Mouse (Mus musculus): Measurements from ENCODE around the gene Adgrl3. TPM values are rescaled to one million over a fixed set of nuclear protein-coding genes. Genes with fewer than 3 reads are reported as not detected.

Adgrl3 gene
- polyA plus RNA-seq, 1 experiment, result 9.8 TPM

- Histone ChIP-seq H3K79me3 (ENCODE audit: low read depth) (peaks cover 54% of the 10 kb centered on the region), H3K79me2 (ENCODE audit: control insufficient read depth, insufficient read depth) (peaks cover 96% of the 10 kb centered on the region), H3ac (ENCODE audit: control insufficient read depth, insufficient read length, low read depth) (no peak overlapping the region), H3K36me3 (ENCODE audit: control insufficient read depth, insufficient read depth) (no peaks in the 10 kb centered on the region), H3K4me3 (ENCODE audit: insufficient read depth, poor library complexity, severe bottlenecking) (no peak overlapping the region), H3K27me3 (ENCODE audit: control insufficient read depth, insufficient read depth, insufficient read length) (no peaks in the 10 kb centered on the region)
- no peak for TF ChIP-seq MAX (IDR thresholded peaks at IDR 0.05)
- no peak for TF ChIP-seq CEBPB (IDR thresholded peaks at IDR 0.05; ENCODE audit: low read depth)
- TF ChIP-seq MYOG (IDR thresholded peaks at IDR 0.05; ENCODE audit: control insufficient read depth, extremely low read depth, insufficient read length), result no peak
- TF ChIP-seq USF1 (IDR thresholded peaks at IDR 0.05; ENCODE audit: low read depth), result no peak
- TF ChIP-seq MYOD1 (IDR thresholded peaks at IDR 0.05; ENCODE audit: control insufficient read depth, insufficient read length, low read depth), result no peak
- no peak for TF ChIP-seq FOSL1 (IDR thresholded peaks at IDR 0.05; ENCODE audit: insufficient read depth, low read length, poor library complexity, severe bottlenecking)
- TF ChIP-seq CTCF (IDR thresholded peaks at IDR 0.05; ENCODE audit: control insufficient read depth, insufficient read depth, insufficient read length), result no peak
Measured at GRCm38 (mm10) chr5:81043875-81044274, 23.9 kb downstream of the Adgrl3 start.

DNA sequence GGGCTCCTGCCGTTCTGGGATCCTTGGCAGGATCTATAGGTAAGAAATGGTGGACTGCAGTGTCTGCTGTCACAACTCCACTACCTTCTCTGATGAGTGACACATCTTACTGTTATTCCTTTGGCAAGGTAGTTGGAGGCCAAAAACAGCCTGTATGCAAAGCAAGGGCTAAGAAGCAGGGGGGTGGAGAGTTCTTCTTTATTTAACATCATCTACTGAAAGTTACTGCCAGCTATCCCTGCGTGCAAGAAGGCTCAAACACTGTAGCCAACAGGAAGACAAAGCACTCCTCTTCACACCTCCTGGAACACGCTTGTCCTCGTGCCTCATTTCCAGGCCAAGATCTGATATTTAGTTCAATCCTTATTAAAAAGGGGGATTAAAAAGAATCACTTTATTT is 26.2 kb downstream of the Adgrl3 start:
- TF ChIP-seq MYOG (IDR thresholded peaks at IDR 0.05; ENCODE audit: control insufficient read depth, extremely low read depth, insufficient read length), result no peak
- no peak for TF ChIP-seq CEBPB (IDR thresholded peaks at IDR 0.05; ENCODE audit: low read depth)
- no peak for TF ChIP-seq CTCF (IDR thresholded peaks at IDR 0.05; ENCODE audit: control insufficient read depth, insufficient read depth, insufficient read length)
- TF ChIP-seq USF1 (IDR thresholded peaks at IDR 0.05; ENCODE audit: low read depth), result no peak
- TF ChIP-seq MYOD1 (IDR thresholded peaks at IDR 0.05; ENCODE audit: control insufficient read depth, insufficient read length, low read depth), result no peak
- no peak for TF ChIP-seq MAX (IDR thresholded peaks at IDR 0.05)
- TF ChIP-seq FOSL1 (IDR thresholded peaks at IDR 0.05; ENCODE audit: insufficient read depth, low read length, poor library complexity, severe bottlenecking), result no peak
- no peak overlapping the region for H3ac ChIP-seq (ENCODE audit: control insufficient read depth, insufficient read length, low read depth)
- H3K36me3 ChIP-seq (ENCODE audit: control insufficient read depth, insufficient read depth), result no peaks in the 10 kb centered on the region
- no peaks in the 10 kb centered on the region for H3K27me3 ChIP-seq (ENCODE audit: control insufficient read depth, insufficient read depth, insufficient read length)
- H3K4me3 ChIP-seq (ENCODE audit: insufficient read depth, poor library complexity, severe bottlenecking), result no peak overlapping the region
- peaks cover 51% of the 10 kb centered on the region for H3K79me3 ChIP-seq (ENCODE audit: low read depth)
- peaks cover 97% of the 10 kb centered on the region for H3K79me2 ChIP-seq (ENCODE audit: control insufficient read depth, insufficient read depth)

GRCm38 (mm10) chr5:81054628-81055027 is 34.7 kb downstream of the Adgrl3 start:
- TF ChIP-seq FOSL1 (IDR thresholded peaks at IDR 0.05; ENCODE audit: insufficient read depth, low read length, poor library complexity, severe bottlenecking), result no peak
- H3ac ChIP-seq (ENCODE audit: control insufficient read depth, insufficient read length, low read depth), result no peak overlapping the region
- no peaks in the 10 kb centered on the region for H3K27me3 ChIP-seq (ENCODE audit: control insufficient read depth, insufficient read depth, insufficient read length)
- no peak overlapping the region for H3K4me3 ChIP-seq (ENCODE audit: insufficient read depth, poor library complexity, severe bottlenecking)
- H3K79me2 ChIP-seq (ENCODE audit: control insufficient read depth, insufficient read depth), result peaks cover 100% of the 10 kb centered on the region
- H3K79me3 ChIP-seq (ENCODE audit: low read depth), result peaks cover 54% of the 10 kb centered on the region
- peaks cover 3% of the 10 kb centered on the region for H3K36me3 ChIP-seq (ENCODE audit: control insufficient read depth, insufficient read depth)

DNA sequence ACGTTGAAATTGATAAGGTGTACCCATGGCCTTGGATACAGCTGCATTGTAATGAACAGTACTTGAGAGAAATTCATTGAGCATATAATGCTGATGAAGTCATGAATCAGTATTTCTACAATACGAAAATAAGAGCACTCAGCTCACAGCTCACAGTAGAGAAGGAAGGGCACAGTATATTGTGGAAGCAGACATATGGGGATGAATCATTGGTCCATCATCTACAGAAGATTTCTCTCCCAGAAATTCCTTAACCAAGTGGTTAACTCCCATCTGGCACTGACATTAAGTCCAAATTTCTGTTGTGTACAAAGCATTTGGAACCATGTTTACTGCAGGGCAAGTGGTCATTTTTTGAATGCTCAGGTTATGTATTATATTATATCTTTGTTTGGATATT is 35.3 kb downstream of the Adgrl3 start:
- Histone ChIP-seq H3K79me2 (ENCODE audit: control insufficient read depth, insufficient read depth) (peaks cover 100% of the 10 kb centered on the region), H3K4me3 (ENCODE audit: insufficient read depth, poor library complexity, severe bottlenecking) (no peak overlapping the region), H3K27me3 (ENCODE audit: control insufficient read depth, insufficient read depth, insufficient read length) (no peaks in the 10 kb centered on the region), H3ac (ENCODE audit: control insufficient read depth, insufficient read length, low read depth) (no peak overlapping the region), H3K79me3 (ENCODE audit: low read depth) (peaks cover 54% of the 10 kb centered on the region), H3K36me3 (ENCODE audit: control insufficient read depth, insufficient read depth) (peaks cover 3% of the 10 kb centered on the region)
- TF ChIP-seq MYOG (IDR thresholded peaks at IDR 0.05; ENCODE audit: control insufficient read depth, extremely low read depth, insufficient read length), result no peak
- no peak for TF ChIP-seq MYOD1 (IDR thresholded peaks at IDR 0.05; ENCODE audit: control insufficient read depth, insufficient read length, low read depth)
- no peak for TF ChIP-seq CTCF (IDR thresholded peaks at IDR 0.05; ENCODE audit: control insufficient read depth, insufficient read depth, insufficient read length)
- TF ChIP-seq USF1 (IDR thresholded peaks at IDR 0.05; ENCODE audit: low read depth), result no peak
- TF ChIP-seq MAX (IDR thresholded peaks at IDR 0.05), result no peak
- TF ChIP-seq CEBPB (IDR thresholded peaks at IDR 0.05; ENCODE audit: low read depth), result no peak
- TF ChIP-seq FOSL1 (IDR thresholded peaks at IDR 0.05; ENCODE audit: insufficient read depth, low read length, poor library complexity, severe bottlenecking), result no peak

GRCm38 (mm10) chr5:81058122-81058521 is 38.2 kb downstream of the Adgrl3 start:
- Histone ChIP-seq H3K4me3 (ENCODE audit: insufficient read depth, poor library complexity, severe bottlenecking) (no peak overlapping the region), H3K36me3 (ENCODE audit: control insufficient read depth, insufficient read depth) (peaks cover 3% of the 10 kb centered on the region)
- TF ChIP-seq MYOD1 (IDR thresholded peaks at IDR 0.05; ENCODE audit: control insufficient read depth, insufficient read length, low read depth) (no peak), FOSL1 (IDR thresholded peaks at IDR 0.05; ENCODE audit: insufficient read depth, low read length, poor library complexity, severe bottlenecking) (no peak), MAX (IDR thresholded peaks at IDR 0.05) (no peak), CEBPB (IDR thresholded peaks at IDR 0.05; ENCODE audit: low read depth) (no peak), USF1 (IDR thresholded peaks at IDR 0.05; ENCODE audit: low read depth) (no peak), CTCF (IDR thresholded peaks at IDR 0.05; ENCODE audit: control insufficient read depth, insufficient read depth, insufficient read length) (no peak), MYOG (IDR thresholded peaks at IDR 0.05; ENCODE audit: control insufficient read depth, extremely low read depth, insufficient read length) (no peak)

DNA sequence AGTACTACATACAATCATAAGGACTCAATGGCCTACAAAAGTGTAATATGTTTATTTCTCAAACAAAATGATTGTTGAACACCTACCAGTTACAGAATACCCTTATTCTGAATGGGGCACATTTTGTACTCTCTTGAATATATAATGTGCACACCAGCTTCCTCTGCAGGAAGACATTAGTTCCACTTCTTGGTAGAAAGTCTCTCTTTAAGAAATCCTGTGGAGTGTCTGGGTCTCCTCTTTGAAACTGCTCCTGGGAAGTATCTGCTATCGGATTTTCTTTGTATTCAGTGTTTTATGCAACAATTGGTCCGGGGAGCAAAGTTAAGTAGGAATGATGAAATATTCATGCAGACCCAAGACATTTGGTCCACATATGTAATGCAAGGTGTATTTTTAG is 41.0 kb downstream of the Adgrl3 start:
- H3ac ChIP-seq (ENCODE audit: control insufficient read depth, insufficient read length, low read depth), result no peak overlapping the region
- peaks cover 38% of the 10 kb centered on the region for H3K79me3 ChIP-seq (ENCODE audit: low read depth)
- peaks cover 3% of the 10 kb centered on the region for H3K36me3 ChIP-seq (ENCODE audit: control insufficient read depth, insufficient read depth)
- H3K79me2 ChIP-seq (ENCODE audit: control insufficient read depth, insufficient read depth), result peaks cover 81% of the 10 kb centered on the region
- H3K27me3 ChIP-seq (ENCODE audit: control insufficient read depth, insufficient read depth, insufficient read length), result no peaks in the 10 kb centered on the region
- TF ChIP-seq MAX (IDR thresholded peaks at IDR 0.05), result no peak
- no peak for TF ChIP-seq CTCF (IDR thresholded peaks at IDR 0.05; ENCODE audit: control insufficient read depth, insufficient read depth, insufficient read length)
- TF ChIP-seq FOSL1 (IDR thresholded peaks at IDR 0.05; ENCODE audit: insufficient read depth, low read length, poor library complexity, severe bottlenecking), result no peak
- no peak for TF ChIP-seq USF1 (IDR thresholded peaks at IDR 0.05; ENCODE audit: low read depth)
- H3K4me3 ChIP-seq (ENCODE audit: insufficient read depth, poor library complexity, severe bottlenecking), result no peak overlapping the region

More at GRCm38 (mm10) chr5:81058122-81058521, 38.2 kb downstream of the Adgrl3 start:
- H3K79me3 ChIP-seq (ENCODE audit: low read depth), result peaks cover 47% of the 10 kb centered on the region
- H3K79me2 ChIP-seq (ENCODE audit: control insufficient read depth, insufficient read depth), result peaks cover 86% of the 10 kb centered on the region
- H3K27me3 ChIP-seq (ENCODE audit: control insufficient read depth, insufficient read depth, insufficient read length), result no peaks in the 10 kb centered on the region
- no peak overlapping the region for H3ac ChIP-seq (ENCODE audit: control insufficient read depth, insufficient read length, low read depth)
